Mouse (Mus musculus): ENCODE data around the gene Pcnx.
A peak's percentile ranks its signal among the peaks of the same experiment; 100 is the strongest.

The Pcnx gene

DNA sequence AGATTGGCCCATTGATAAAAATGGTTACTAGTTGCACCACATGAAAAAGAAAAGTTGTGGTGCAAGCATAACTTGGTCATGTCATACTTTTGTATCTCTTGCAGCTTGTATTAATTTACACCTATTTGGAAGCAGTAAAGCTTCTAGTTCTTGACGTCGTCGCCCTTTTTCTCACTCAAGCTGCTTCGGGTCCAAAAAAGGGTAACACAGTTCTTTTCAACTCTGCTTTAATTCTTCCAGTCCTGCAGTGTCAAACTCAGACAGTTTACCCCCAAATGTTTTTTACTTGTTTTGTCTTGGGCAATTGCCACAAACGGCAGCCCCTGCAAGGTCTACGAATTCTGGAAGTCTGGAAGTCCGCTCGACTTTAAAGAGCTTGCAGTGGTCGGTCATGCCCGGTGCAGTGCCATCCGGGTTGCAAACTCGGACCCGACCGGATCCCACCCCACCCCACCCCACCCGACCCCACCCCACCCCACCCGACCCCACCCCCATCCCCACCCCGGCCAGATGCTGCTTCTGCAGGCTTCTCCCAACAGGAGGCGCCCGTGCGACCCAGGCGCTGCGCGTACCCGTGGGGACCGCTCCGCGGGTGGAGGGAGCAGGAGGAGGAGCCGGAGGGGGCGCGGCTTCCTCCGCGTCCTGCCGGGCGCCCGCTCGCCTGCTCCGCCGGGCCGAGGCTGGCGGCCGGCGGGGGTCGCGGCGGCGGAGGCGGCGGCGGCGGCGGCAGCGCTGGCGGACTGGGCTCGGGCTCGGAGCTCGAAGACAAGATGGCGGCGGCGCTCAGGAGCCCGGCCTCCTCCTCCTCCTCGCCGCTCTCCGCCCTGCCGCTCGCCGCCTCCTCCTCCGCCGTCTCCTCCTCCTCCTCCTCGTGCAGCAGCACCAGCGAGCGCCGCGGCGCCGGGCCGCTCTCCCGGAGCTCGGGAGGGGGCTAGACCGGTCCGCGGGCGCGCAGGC is at the start of gene Pcnx:
TSS of gene Pcnx (plus strand) at position 673 of the 957 bp plus-strand sequence.
- peak; percentile 81 for DNase-seq (ENCODE audit: low spot score)

DNA sequence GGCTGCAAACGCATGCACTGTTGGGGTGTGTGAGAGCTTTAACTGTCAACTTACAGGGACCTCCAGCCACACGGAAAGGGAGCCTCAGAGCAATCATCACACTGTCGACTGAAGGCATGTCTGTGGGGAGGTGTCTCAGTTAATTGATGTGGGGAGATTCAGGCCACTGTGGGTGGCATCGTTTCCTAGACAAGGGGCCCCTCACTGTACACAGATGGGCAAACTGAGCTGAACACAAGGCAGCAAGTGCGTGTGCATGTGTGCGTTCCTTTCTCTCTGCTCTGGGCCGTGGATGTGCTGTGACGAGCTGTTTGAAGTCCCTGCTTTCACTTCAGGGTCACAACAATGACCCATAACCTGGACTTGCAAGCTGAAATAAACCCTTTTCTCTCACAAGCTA is 49.4 kb upstream of the Pcnx start:
- no peak for DNase-seq (ENCODE audit: low spot score)

DNA sequence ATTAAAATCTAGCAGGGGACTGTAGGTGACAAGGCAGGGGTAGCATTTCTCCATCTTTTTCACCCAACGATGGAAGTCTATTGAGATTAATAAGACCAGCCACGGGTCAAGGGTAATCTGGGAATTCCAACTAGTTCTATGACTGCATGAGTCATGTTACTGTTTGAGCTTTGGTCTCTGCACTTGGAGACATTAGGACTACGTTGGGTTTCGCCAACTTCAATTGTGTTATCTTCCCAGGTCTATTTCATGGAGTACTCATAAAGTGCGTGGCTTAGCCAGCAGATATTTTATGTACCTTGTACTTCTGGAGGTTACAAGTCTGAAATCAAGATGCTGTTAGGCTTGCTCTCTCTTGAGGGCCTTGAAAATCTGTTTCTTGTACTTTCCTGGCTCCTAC is 45.1 kb upstream of the Pcnx start:
- no peak for DNase-seq (ENCODE audit: low spot score)

DNA sequence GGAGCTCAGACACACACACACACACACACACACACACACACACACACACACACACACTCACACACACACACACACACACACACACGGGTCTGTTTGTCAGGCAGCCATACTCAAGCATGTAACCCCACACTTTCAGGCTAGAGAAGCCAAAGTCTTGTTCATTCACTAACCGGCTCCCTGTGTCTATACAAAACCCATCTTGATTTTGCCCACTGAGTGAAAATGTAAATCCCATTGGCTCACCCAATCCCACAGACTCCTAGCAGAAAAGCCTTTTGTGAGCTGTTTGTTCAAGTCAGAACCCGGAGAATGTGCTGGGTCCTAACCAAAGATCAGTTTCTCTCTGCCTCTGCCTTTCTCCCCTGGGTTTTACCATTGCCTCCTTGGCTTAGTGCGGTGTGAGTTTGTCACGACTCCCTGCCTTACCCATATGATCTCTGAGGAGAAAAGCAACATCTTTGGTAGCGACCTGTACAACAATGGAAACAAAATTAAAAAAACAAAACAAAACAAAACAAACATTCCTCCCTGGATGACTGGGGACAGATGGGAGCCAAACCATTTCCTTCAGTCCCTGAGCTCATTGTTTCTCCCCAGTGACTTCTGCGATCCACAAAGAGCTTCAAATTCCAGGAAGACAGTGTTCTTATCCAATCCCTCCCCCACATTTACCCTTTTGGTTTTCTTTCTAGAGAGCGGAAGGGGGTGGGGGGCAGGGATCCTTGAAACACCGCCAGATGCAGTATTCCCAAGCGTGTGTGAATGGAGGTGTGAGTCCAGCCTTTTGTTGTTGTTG is 43.3 kb upstream of the Pcnx start:
- DNase-seq (ENCODE audit: low spot score): no peak

DNA sequence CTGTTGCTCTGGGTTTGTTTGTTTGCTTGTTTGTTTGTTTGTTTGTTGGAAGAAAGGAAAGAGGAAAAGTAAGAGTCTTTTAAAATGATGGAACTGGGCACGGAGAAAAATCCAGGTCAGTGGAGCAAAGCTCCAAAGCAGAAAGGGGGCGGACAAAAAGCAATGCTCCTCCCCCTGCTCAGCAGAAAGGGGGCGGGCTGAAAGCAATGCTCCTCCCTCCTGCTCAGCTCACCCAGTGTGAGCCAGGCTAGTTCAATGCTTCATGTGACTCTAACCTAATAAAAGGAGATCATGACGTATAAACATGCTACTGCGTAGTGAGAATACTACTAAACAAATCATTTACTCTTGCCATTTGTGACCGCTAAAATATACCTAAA is 42.7 kb upstream of the Pcnx start:
- no peak for DNase-seq (ENCODE audit: low spot score)

DNA sequence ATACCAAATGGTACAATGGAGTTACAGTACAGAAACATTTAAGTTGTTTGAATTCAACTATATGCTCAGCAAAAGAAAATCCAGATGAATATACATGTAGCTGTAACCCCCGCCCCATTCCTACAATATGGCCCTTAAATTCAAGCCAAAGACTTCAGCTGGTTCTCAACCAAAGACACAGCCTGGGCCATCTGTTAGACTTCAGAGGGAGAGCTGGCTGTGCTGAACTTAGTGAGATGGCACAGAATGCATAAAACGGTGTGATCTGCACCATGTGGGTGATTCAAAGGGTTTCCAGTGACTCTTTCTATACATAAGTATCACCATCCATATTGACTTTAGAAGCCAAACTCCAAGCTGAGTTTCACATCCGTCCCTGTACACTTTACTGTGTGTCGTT is 39.1 kb upstream of the Pcnx start:
- DNase-seq (ENCODE audit: low spot score): no peak

DNA sequence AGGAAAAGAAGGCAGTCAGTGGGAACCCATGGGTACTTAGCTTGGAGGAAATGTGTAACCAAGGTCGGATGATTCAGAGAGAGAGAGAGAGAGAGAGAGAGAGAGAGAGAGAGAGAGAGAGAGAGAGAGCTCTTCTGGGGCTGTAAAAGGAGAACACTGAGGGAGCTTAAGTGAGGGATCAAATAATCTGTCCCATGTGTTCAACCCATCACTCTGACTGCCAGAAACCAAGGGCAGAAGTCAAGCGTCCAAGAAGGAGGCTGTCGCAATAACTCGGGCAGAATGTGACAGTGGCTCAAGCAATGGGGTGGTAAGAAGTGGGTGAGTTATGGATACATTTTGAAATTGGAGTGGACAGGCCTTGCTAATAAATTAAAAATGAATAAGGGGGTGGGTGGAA is 37.6 kb upstream of the Pcnx start:
- DNase-seq (ENCODE audit: low spot score): no peak

DNA sequence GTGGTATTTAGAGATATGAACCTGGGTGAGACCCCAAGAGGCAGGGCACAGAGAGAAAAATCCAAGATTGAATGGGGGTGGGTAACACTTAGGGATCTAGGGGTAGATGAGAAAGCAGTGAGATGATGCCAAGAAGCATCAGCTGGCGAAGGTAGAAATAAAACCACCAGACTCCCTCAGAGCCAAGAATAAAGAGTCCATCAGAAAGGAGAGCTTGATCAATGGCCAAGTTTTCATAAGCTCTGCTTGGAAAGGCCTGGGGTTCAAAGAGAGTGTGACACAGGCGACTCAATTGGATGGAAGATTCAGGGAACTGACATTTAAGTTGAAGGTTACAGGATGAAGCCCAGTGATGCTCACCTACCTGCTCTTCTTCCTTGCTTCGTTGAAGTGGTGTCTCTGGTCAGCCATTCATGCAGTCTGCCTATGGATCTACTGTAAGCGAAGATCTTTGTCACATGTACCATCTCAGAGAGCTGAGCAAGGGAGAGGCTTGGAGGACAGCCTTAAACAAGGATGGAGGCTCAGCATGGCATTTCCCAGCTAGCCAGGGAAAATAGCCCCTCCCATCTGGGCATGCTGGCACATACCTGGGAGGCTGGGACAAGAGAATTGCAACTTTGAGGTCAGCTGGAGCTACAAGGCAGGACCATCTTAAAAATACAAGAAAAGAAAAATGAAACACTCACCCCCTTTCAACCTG is 36.9 kb upstream of the Pcnx start:
- DNase-seq (ENCODE audit: low spot score): no peak

DNA sequence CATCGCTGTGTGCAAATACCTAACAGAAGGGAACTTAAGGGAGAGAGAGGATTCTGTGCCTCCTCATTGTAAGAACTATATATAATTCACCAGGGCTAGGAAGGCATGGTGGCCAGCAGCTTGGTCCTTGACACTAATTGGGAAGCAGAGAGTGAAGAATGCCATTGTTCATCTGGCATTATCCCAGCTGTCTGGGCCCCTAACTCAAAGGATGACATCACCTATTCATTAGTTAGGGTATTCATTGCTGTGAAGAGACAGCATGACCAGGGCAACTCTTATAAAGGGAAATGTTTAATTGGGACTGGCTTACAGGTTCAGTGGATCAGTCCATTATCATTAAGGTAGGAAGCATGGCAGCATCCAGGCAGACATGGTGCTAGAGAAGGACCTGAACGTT is 31.5 kb upstream of the Pcnx start:
- DNase-seq (ENCODE audit: low spot score): no peak

DNA sequence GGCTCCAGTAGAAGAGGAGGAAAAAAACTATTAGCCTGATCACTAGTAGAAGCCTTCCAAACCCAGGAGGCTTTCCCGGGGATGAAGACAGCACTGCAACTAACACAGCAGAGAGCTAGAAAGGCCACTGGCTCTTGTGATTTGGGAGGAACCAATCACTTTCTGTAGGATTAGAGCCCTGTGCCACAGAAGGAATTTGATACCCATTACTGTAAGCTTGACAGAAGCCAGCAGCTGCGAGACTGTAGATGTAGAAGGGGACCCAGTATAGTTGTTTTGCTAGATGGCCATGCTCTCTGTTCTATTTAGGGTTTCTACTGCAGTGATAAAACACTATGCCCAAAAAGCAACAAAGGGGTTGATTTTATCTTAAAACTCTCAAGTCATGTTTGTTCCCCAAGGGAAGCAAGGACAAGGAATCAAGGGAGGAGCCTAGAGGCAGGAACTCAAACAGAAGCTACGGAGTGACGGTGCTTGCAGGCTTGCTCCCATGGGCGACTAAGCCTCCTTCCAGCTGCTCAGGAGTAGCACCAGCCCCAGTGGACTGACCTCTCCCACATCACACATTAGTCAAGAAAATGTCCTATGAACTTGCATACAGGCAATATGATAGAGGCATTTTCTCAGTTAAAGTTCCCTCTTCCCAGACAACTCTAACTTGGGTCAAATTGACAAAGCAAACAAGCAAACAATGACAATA is 27.6 kb upstream of the Pcnx start:
- DNase-seq (ENCODE audit: low spot score): no peak

DNA sequence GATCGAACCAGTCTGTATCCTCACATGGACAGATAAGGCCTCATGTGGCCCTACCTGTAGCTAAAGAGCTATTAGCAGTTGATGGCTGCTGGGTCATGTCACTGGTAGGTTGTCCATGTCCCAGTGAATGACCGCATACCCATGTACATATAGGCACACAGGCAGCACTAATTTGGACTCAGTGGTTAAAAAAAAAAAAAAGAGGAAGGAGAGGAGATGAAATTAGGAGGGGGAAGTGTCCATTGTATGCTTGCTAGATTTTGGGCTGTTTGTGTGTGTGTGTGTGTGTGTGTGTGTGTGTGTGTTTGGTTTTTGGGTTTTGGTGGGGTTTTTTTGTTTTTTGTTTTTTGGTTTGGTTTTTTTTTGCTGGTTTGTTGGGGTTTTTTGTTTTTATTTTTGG is 26.7 kb upstream of the Pcnx start:
- DNase-seq (ENCODE audit: low spot score): no peak

DNA sequence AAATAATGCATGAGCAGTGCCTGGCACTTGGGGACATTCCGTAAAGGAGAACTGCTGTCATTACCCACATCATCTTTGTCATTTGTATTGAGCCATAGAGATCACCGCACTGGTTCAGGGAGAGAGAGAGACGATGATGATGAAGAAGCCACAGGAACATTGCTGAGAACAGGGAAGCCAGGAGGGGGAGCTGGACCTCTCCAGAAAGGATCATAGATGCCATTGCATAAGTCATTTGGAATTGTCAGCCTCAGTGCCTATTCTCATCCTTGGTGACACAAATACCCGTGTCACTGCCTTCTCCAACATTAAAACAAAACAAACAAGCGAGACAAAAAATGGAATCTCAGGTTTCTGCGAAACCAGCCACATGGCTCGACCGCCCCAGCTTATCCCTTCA is 23.7 kb upstream of the Pcnx start:
- DNase-seq (ENCODE audit: low spot score): no peak

DNA sequence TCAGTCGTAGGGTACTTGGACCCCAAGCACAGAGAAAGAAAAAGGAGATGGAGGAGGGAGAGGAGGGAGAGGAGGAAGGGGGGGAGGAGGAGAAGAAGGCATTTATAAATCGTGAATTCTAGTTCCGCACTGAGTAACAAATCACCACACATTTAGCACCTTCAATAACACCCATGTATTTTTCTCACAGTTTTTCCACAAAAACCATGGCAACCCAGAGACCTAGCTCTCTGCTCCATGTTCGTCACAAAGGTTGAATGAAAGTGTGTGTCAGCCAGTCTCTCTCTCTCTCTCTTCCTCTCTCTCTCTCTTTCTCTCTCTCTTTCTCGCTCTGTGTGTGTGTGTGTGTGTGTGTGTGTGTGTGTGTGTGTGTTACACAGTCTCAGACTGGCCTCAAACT is 22.4 kb upstream of the Pcnx start:
- no peak for DNase-seq (ENCODE audit: low spot score)

DNA sequence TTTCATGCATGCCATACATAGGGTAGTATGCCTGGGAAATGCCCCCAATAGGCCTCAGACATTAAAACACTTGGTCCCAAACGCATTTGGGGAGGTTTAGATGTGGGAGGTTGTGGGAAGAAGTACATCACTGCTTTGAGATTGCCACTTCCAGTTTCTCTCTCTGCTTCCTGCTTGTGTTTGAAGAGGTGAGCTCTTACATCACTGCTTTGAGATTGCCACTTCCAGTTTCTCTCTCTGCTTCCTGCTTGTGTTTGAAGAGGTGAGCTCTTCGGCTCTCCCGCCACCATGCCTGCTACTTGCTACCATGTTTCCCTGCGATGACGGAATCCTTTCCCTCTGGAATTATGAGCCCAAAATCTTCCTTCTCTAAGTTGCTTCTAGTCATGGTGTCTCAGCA is 20.2 kb upstream of the Pcnx start:
- no peak for DNase-seq (ENCODE audit: low spot score)

DNA sequence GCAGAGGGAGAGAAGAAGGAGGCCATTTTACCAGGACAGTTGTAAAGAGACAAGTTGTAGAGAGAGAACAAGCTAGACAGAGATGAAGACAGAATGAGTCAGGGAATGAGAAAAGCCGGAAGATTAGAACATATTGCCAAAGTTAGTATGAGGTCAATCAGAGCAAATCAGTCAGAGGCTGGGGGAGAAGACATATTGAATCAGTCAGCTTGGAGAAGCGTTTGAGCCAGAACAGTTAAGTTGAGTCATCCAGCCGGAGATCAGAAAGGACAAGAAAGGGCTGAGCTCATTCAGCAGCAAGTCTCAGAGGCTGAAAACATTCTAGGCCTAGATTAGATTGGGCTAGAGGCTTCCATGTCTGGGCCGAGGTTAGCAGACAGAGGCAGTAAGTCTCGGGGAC is 18.8 kb upstream of the Pcnx start:
- DNase-seq (ENCODE audit: low spot score): no peak

DNA sequence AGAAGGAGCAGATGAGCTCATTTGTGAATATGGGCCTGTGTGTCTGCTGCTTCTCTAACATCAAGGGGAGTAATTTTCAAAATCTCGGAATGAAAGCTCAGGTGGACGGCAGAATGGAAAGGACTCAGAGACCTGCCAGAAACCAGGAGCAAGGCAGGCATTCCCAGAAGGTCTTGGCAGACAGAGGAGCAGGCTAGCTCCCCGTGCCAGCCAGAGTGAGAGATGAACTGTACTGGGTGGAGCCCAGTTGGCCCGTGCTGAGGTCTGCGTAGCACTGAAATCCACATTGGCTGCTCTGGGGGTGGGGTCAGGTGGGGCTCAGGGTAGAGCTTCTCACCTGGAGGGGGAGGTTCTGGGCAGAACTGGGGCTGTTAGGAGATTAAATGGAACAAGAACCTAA is 16.3 kb upstream of the Pcnx start:
- DNase-seq (ENCODE audit: low spot score): no peak

DNA sequence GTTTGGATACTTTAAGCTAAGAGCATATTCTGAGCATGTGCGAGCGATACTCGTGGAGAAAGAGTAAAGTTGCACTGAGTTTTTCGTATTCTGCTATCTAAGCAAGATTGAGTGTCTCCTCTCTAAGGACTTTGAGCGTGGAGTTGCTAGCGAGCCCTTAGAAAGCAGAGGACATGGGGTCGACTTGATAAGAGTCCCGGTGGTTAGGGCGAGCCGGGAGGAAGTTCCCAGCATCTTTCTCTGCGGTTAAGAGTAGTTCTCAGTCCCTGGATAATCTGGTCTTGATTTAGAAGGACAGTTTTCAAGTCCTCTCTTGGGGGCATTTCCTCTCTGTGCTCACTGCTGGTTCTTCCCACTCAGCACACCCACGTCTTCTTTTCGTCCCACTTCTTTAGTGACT is 15.3 kb upstream of the Pcnx start:
- no peak for DNase-seq (ENCODE audit: low spot score)

DNA sequence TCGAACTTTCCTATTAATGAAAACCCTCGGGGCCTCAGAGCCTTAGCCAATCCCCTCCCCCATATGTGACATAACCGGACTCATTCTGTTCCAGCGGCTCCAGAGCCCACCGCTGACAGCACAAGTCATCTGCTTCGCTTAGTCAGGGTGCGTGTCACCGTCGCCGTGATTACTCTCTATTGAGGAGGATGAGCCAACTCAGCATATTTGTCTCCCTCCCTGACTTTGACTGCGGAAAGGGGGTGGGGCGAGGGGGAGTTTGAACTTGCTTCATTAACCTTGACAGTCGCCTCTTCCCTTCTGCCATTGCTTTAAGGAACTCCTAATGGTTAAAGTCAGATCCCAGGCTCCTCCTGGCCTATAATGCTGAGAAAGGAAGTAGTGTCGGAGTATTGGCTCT is 14.8 kb upstream of the Pcnx start:
- no peak for DNase-seq (ENCODE audit: low spot score)

DNA sequence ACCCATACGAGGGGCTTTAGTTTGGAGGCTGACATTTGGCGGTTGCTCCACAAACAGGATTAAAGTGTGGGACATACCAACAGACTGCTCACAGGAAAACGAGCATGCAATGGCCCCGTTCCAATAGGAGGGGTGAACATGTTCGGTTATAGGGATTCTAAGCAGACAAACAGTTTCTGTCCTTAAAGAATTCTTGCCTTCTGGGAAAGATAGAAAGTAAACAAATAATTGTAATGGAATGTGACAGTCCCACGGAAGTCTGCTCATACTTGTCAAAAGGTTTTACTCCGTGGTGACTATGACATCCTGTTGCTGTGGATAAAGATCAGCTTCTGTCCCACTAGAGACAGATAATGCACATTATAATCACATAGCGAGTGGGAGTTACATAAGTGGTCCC is 10.2 kb upstream of the Pcnx start:
- DNase-seq (ENCODE audit: low spot score): no peak

DNA sequence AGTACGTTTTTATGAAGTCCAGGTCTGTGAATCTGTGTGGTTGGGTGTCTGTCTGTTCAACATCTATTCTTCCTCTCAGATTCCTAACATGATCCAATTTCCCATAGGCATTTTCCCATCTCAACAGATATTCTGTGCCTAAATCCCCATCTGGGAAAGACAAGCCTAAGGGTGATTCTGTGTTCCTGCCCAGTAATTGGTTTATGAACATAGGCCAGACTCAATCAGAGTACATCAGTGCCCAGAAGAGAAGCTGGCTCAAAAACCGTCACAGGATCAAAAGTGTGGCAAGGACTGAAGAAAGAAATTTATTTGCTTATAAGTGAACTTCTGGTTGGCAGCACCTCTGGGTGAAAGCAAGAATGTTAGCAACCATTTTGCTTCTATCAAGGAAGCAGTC is 7.3 kb upstream of the Pcnx start:
- DNase-seq (ENCODE audit: low spot score): no peak

DNA sequence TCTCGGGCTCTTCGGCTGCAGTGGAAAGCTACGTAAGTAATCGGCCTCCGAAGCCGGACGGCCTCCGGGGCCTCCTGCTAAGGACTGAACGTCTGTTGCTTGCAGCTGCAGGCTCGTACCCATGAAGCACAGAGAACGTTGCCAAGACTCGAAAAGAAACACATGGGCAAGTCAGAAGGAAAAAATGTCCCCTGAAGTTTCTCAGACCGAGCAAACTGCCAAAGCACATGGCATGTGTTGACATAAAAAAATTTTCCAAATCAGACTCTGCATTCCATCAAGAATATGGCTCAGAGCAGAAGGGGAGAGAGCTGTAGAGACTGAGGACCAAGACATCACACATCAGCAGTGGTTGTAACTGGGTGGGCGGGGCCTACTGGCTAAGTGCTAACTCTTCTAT is 6.8 kb upstream of the Pcnx start:
- DNase-seq (ENCODE audit: low spot score): no peak

DNA sequence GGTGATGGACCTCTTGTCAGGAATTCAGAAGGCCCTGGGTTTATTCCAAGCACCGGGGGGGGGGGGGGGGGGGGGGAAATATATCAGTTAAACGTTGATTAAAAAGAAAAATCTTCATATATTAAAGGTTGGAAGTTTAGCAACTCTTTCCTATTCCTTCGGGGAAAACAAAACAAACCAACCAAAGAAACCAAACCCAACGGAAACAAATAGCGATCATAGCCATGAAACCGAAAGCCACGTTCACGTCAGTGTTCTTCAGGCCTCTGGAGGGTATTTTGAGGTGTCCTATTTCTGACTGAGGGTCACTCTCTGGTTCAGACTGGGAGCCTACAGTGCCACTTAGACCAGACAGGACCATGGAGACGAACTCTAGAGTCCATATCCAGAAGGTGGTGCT is 6.3 kb upstream of the Pcnx start:
- no peak for DNase-seq (ENCODE audit: low spot score)
